Mouse (Mus musculus) adrenal gland, adult 2 months (tissue): ENCODE measurements around the gene Zfp3. TPM values are rescaled to one million over a fixed set of nuclear protein-coding genes. Genes with fewer than 3 reads are reported as not detected.
"Not testable (repeated sequence)": the region's sequence is repeated elsewhere in the genome, so short reads cannot be mapped to it uniquely, and the experiment has no call there.

Source experiments
- DNase-seq: peaks from one replicate; pipeline ENCODE4 v3.0.0; 2021
- polyA plus RNA-seq: library from polyadenylated mRNA; depleted of rRNA; stranded (reverse); fragments of >200 nt; gene quantifications from 2 replicates; pipeline ENCODE4 v1.2.3, GENCODE M21; 2012
- total RNA-seq, 2 experiments: library from RNA; stranded (reverse); gene quantifications; 2 replicates each; pipeline ENCODE4 v1.2.3; 2021

Zfp3 gene
- total and polyA plus RNA-seq, 3 experiments, result 1.5 to 12.6 (median 8.0) TPM

DNA sequence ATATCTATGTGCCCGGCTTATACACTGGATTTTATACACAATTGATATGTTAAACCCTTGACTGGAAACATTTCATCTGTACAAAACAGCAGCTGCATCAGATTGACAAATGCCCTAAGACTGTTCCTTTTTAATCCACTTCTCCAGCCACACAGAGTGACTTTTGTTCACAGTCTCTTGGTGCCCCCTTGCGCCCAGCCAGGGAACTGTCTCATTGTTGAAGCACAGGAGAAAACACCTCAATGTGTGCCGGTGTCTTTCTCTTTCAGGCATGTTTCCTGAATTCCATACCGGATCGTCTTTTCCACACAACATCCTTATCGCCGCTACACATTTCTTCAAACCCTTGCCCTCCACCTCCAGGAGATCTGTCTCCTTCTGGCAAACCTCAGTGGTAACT, 8.4 kb upstream of the Zfp3 start:
- peak; percentile 79 for DNase-seq

DNA sequence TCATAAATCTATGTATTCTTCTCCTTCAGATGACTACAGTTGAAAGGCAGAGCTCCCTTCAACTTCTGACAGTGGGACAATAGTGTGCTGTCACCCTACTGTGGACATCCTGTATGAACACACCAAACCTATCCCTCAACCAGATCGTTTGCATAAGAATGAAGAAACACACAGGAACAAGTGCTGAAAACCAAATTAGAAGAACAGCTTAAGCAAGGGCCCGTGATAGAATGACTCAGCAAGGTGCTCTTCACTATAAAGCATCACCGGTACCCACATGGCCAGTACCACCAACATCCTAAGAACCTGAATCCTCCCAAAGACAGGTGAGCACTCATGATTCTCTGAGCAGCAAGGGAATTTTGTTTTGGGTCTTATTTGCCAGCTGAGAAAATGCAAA, 3.6 kb upstream of the Zfp3 start:
- not testable (repeated sequence) for DNase-seq

GRCm38 (mm10) chr11:70762641-70763040, 1.4 kb upstream of the Zfp3 start:
- DNase-seq, result no peak

DNA sequence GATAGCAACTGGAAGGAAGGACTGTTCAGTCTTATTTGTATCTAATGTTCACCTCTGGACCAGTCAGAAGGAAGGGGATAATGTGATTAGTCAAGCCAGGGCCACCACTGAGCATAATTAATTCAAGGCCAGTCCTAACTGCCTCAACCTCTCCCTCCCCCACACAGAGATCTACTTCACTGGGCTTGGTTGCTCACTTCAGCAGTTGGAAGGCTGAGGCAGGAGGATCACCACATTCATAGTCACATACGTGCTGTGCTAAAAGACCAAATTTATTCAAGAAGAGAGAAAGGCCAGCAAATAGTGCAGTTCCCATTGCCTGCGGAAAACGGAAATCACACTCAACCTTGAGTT, 450 bp upstream of the Zfp3 start:
- no peak for DNase-seq

- DNase-seq, result peak; percentile 76
These were observed 1.9 kb downstream of the Zfp3 start for GRCm38 (mm10) chr11:70765776-70766445.

- no peak for DNase-seq
These were observed 6.8 kb downstream of the Zfp3 start for GRCm38 (mm10) chr11:70770804-70771203.

DNA sequence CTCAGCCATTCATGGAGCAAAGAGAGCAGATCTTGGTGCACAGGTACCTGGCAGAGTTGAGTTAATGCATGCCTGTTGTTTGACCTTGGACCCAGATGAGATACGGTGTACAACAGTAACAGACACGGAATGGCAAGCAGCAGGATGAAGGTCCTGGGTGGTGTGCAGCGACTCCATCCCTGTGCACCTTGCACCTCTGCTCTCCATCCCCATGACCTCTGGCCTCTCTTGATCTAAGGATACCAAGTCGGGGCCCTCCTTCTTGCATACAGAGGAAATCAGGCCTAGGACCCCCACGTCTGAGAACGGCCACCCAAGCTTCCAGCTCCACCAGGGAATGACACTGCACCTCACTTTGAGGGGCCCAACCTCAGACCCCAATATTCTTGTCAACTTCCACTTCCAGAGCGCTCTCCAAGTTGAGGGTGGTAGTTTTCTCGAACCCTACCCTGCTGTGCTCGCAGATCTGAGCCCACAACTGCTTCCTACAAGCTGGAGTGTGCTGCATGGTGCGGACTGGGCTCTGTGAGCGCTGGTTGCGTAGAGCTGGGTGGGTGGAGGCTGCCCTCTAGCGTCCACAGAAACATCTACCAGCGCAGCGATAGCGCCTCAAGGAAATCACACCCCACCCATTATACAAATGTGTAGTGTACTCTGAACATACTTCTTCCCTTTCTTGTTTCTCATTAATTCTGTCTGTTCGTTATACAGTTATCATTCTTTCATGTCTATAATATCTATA, 13.0 kb downstream of the Zfp3 start:
- peak; percentile 78 for DNase-seq

- DNase-seq, result no peak
These were observed 13.6 kb downstream of the Zfp3 start for GRCm38 (mm10) chr11:70777634-70778033.

- not testable (repeated sequence) for DNase-seq
These were observed 14.0 kb downstream of the Zfp3 start for GRCm38 (mm10) chr11:70778058-70778457.

GRCm38 (mm10) chr11:70785908-70786307, 21.9 kb downstream of the Zfp3 start:
- peak; percentile 32 for DNase-seq

DNA sequence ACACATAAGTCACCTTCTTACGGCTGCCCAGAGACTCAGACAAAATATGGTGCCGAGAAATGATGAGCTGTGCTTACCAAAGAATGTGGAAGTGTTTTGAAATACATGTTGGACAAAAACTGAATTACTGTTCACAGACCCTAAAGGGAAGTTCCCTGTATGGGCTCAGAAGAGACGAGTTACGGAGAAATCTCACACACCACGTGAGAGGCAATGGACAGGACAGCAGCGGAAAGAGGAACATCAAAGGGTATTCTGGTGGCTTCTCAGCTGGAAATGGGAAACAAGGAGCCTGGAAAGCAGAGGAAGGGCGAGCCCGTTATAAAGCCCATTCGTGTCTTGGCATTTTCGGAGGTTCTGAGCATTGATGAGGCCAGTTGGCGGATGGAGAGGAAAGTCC, 23.0 kb downstream of the Zfp3 start:
- no peak for DNase-seq

DNA sequence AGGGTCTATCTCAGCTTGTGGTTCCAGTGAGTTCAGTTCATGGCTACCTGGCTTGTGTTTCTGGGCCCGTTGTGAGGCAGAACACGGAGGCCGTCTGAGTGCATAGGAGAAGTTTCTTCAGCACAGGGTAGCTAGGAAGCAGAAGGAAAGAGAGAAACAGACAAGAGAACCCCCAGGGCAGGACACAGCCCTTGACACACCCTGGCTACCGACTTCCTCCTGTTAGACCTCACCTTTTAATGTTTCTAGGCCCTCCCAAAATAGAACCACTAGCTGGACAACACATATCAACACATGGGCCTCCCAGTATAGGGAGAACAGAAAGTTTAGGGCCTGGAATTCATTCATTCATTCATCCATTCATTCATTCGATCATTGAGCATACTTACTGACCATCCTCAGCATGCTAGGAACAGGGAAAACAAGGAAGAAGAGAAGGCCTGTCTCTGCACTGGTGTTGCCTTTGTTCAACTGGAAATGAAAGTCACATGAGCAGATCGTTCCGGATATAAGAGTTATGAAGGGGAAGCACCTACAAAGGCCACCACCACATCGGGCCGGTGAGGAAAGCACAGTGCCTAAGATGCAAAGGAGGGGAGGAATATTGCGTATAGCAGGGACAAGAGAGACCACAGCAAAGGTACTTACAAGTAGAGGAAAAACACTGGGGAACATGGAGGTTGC, 25.1 kb downstream of the Zfp3 start:
- no peak for DNase-seq

DNA sequence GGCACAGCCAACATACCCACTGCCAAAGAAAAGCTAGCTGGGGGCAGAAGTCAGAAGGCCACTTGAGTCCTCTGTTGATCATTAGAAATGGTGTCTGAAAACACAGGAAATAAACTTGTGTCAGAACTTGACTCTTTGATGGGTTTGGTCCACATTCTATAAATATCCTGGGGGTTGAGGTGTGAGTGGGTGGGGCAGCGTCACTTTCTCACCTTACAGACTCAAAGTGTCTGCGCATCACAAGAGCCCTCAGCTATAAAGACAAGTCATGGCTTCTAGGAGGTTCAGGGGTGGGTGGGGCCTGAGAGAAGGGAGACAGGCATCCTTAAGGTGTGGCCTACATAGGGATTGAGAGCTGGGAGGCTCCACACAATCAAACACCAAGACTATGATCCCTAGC, 26.4 kb downstream of the Zfp3 start:
- DNase-seq, result no peak

- DNase-seq, result no peak
These were observed 27.0 kb downstream of the Zfp3 start for GRCm38 (mm10) chr11:70790874-70791551.

- DNase-seq, result no peak
These were observed 27.7 kb downstream of the Zfp3 start for GRCm38 (mm10) chr11:70791676-70792075.

DNA sequence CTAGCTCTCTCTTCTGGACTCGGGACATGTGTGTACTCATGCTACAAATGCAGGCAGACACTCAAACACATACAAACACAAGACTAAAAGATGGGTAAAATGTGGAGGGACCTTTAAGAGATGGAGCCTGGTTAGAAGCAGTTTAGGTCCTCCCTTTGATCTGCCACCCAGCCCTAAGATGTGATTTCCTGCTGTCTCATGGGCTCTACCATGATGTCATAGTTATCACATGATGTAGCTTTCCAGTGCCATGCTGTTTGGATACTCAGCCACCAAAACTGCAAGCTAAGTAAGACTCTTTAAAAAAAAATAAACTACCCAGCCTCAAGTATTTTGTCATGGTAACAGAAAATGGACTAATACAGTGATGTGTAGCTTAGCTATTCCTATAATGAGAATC, 28.4 kb downstream of the Zfp3 start:
- no peak for DNase-seq

DNA sequence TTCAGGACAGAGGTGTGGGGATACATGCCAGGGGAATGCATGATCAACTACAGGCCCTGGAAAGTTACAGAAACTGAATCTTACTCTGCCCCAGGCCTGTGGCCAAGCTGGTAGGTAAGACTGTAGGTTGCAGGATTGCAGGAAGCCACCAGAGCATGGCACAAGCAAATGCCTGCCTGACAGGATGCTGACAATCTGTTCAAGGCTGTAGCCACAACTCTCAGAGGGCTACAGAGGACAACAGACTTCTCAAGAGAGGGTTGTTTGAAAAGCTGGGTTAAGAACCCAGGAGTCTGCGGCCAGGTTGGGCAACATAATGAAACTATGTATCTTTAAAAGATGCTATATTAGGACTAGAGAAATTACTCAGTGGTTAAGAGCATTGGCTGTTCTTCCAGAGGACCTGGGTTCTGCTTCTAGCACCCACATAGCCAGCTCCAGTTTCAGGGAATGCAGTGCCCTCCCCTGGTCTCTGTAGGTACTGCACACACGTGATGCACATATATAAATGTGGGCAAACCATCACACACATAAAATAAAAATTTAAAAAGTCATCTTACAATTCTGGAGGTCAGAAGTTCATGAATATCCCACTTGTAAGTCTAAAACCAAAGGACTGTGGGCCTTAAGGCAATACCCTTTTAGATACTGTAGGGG, 38.3 kb downstream of the Zfp3 start:
- DNase-seq, result no peak

DNA sequence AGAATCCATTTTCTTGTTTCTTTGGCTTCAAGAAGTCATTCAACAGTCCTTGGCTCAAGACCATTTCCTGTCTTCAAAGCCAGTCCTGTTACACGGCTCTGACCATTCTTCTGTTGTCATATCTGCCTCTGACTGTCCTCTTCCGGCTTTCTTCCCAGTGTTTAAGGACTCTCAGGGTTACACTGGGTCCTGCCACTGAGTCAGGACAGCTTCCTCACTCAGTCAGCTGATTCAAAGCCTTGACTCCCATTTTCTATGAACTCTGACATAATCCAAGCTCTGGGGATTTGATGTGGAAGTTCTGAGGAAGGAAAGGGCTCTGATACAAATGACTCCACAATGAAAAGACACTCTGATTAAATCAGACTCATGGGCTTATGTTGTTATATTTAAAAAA, 38.9 kb downstream of the Zfp3 start:
- no peak for DNase-seq

DNA sequence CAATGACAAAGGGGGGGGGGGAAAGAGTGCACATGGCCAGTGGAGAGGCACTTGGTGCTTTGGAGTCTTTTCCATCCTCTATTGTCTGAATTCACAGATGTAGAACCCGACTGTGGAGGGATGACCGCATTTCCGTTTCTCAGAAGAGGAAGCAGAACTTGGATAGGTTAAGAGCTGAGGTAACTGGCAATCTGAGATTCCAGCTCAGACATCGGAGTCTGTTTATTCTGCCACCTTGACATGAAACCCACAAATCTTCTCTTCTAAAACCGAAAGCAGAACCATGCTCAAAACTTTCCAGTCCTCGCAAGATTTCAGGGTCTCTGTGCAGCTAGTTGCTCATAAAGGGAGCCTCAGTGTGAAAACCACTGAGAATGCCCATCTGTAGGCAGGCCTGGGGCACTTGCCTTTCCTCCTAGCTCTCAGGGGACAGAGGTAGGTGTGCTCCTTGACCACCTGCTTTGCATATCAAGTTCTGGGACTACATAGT, 39.7 kb downstream of the Zfp3 start:
- no peak for DNase-seq

- no peak for DNase-seq
These were observed 40.4 kb downstream of the Zfp3 start for GRCm38 (mm10) chr11:70804395-70804794.

- DNase-seq, result no peak
These were observed 41.7 kb downstream of the Zfp3 start for GRCm38 (mm10) chr11:70805641-70806175.

- no peak for DNase-seq
These were observed 42.7 kb downstream of the Zfp3 start for GRCm38 (mm10) chr11:70806697-70807096.
